Mouse (Mus musculus) adrenal gland, postnatal 14 days (tissue): ENCODE results near the gene Dda1. TPM values are rescaled to one million over a fixed set of nuclear protein-coding genes. Genes with fewer than 3 reads are reported as not detected.

ENCODE experiments used
- total RNA-seq: library from RNA; stranded (reverse); gene quantifications from 2 replicates; pipeline ENCODE4 v1.2.3, GENCODE M21; 2021

Gene Dda1
- total RNA-seq, 1 experiment from 2014 or later = 54.4 TPM

Other genes starting within 250 kb of the Dda1 start
- gene Myo9b, start 196.5 kb upstream of the Dda1 start, total RNA-seq = 30.6 and 41.0 TPM in 2 replicates
- gene Haus8, start 196.3 kb upstream of the Dda1 start, total RNA-seq = 13.6 and 16.5 TPM in 2 replicates
- 165 and 179 TPM in 2 replicates for gene Use1, start 102.4 kb upstream of the Dda1 start, total RNA-seq
- gene Ocel1, start 97.9 kb upstream of the Dda1 start, total RNA-seq = 17.4 and 17.9 TPM in 2 replicates
- 61.1 and 65.7 TPM in 2 replicates for gene Nr2f6, start 87.2 kb upstream of the Dda1 start, total RNA-seq
- gene Ushbp1, start 73.4 kb upstream of the Dda1 start, total RNA-seq = 30.9 and 37.6 TPM in 2 replicates
- 85.5 and 88.4 TPM in 2 replicates for gene Babam1, start 72.3 kb upstream of the Dda1 start, total RNA-seq
- gene Ankle1, start 63.2 kb upstream of the Dda1 start, total RNA-seq = 5.8 and 6.9 TPM in 2 replicates
- 43.3 and 44.7 TPM in 2 replicates for gene Abhd8, start 5.5 kb upstream of the Dda1 start, total RNA-seq
- gene Mrpl34, start 4.2 kb upstream of the Dda1 start, total RNA-seq = 145 and 164 TPM in 2 replicates
- 14.8 and 17.2 TPM in 2 replicates for gene Ano8, start 16.8 kb downstream of the Dda1 start, total RNA-seq
- 20.0 and 21.5 TPM in 2 replicates for gene Gtpbp3, start 18.9 kb downstream of the Dda1 start, total RNA-seq
- 116 and 123 TPM in 2 replicates for gene Plvap, start 42.6 kb downstream of the Dda1 start, total RNA-seq
- gene Ccdc194, start 56.5 kb downstream of the Dda1 start, total RNA-seq = not detected in 2 replicates
- 45.6 and 47.9 TPM in 2 replicates for gene Bst2, start 68.3 kb downstream of the Dda1 start, total RNA-seq
- 63.2 and 66.3 TPM in 2 replicates for gene Mvb12a, start 73.7 kb downstream of the Dda1 start, total RNA-seq
- gene Tmem221, start 89.7 kb downstream of the Dda1 start, total RNA-seq = 1.8 and 4.2 TPM in 2 replicates
- gene Nxnl1, start 97.4 kb downstream of the Dda1 start, total RNA-seq = 0.53 and 1.0 TPM in 2 replicates
- gene Slc27a1, start 99.7 kb downstream of the Dda1 start, total RNA-seq = 91.6 and 93.6 TPM in 2 replicates
- 212 and 250 TPM in 2 replicates for gene Pgls, start 123.0 kb downstream of the Dda1 start, total RNA-seq
- gene Fam129c, start 128.4 kb downstream of the Dda1 start, total RNA-seq = 2.6 and 6.2 TPM in 2 replicates
- 60.0 and 62.0 TPM in 2 replicates for gene Colgalt1, start 141.8 kb downstream of the Dda1 start, total RNA-seq
- gene Unc13a, start 202.6 kb downstream of the Dda1 start, total RNA-seq = 7.2 and 7.7 TPM in 2 replicates
- 17.4 and 21.4 TPM in 2 replicates for gene Jak3, start 207.1 kb downstream of the Dda1 start, total RNA-seq
- 8.0 and 9.8 TPM in 2 replicates for gene Insl3, start 220.0 kb downstream of the Dda1 start, total RNA-seq
- gene B3gnt3, start 232.6 kb downstream of the Dda1 start, total RNA-seq = 5.4 and 7.4 TPM in 2 replicates